Mouse (Mus musculus): ENCODE results near the gene Sap18b.

DNA sequence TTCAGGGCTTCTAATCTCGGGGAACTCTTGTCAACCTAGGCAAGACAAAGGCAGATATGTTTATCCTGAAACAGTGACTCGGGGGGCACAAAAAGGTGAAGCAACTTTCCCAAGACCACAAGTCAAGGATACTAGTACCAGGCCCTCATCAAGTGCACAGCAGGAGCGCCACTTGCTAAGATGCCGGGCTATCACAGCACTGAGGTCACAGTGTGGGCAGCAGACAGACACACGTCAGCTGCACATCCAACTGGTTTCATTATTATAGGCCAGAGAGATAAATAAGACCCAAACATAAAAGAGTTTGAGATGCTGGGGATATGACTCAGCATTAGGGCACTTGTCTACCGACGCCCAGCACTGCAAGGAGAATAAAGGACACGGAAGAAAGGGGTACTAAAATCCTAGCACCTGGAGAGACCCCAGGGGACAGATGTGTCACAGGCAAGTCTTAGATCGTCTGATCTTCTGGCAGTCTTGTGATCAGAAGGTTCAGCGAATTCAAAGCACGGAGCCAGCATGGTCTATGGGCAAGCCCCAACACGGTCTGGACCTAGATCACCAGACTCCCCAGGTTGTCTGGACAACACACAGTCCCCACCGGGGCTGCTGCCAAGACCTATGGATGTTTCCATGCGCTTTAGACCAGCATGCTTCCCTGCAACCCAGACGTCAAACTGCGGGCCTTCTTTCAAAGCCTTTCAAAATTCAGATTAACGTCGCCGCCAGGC, 23.8 kb downstream of the Sap18b start:
- TF ChIP-seq CTCF (IDR thresholded peaks at IDR 0.05; ENCODE audit: borderline replicate concordance, control insufficient read depth, extremely low read depth, insufficient read depth, low read length, poor library complexity) (no peak), POLR2A (IDR thresholded peaks at IDR 0.05; ENCODE audit: control insufficient read depth, extremely low read depth, insufficient read depth, low read length, poor library complexity) (no peak)
